Mouse (Mus musculus) liver, embryonic 14.5 days (tissue): ENCODE measurements around the gene Raver1.

Experiments used
- CTCF ChIP-seq: IDR thresholded peaks from 2 replicates; pipeline ENCODE4 v1.5.1; 2016; ENCODE audit warnings: antibody characterized with exemption, low read depth, control low read depth
- EP300 ChIP-seq: IDR thresholded peaks from 2 replicates; pipeline ENCODE4 v1.6.1; 2016; ENCODE audit warnings: antibody characterized with exemption, low read depth

- TF ChIP-seq CTCF (no peak), EP300 (no peak)
These were observed 1.3 kb downstream of the Raver1 start for GRCm38 (mm10) chr9:21090537-21090936.
